Mouse (Mus musculus) spleen, postnatal 14 days (tissue): ENCODE measurements around the gene Kmt2b.

Source experiments
- DNase-seq, 2 experiments: peaks; one replicate each; pipeline ENCODE4 v3.0.0; 2021 to 2022; ENCODE audit warnings: low spot score in 2 of 2

The Kmt2b gene

GRCm38 (mm10) chr7:30588676-30589434, at the start of gene Kmt2b:
Gene Kmt2b, minus strand, starts transcription at chr7:30588726.
- DNase-seq: peak; percentile 90 to 92

GRCm38 (mm10) chr7:30636395-30636794, 47.9 kb upstream of the Kmt2b start:
- DNase-seq: no peak

- DNase-seq: no peak
Observed at GRCm38 (mm10) chr7:30635752-30636151, 47.2 kb upstream of the Kmt2b start, which contains the start of gene Etv2. Gene Etv2, minus strand, starts transcription at chr7:30635852.

- DNase-seq: peak; percentile 18 to 64
Observed at GRCm38 (mm10) chr7:30634621-30635020, 46.1 kb upstream of the Kmt2b start.

GRCm38 (mm10) chr7:30633762-30634412, 45.4 kb upstream of the Kmt2b start:
- DNase-seq: no peak

GRCm38 (mm10) chr7:30629013-30629412, 40.5 kb upstream of the Kmt2b start:
- no peak for DNase-seq

GRCm38 (mm10) chr7:30626647-30627046, 38.1 kb upstream of the Kmt2b start:
- no peak for DNase-seq

- DNase-seq: peak; percentile 69 to 77
Observed at GRCm38 (mm10) chr7:30625530-30626384, 37.2 kb upstream of the Kmt2b start, which contains the start of gene Cox6b1. Gene Cox6b1, minus strand, starts transcription at chr7:30626151.

- peak in 1 of 2 experiments; percentile 35 for DNase-seq
Observed at GRCm38 (mm10) chr7:30619202-30619601, 30.7 kb upstream of the Kmt2b start.

GRCm38 (mm10) chr7:30618658-30619057, 30.1 kb upstream of the Kmt2b start:
- DNase-seq: no peak

GRCm38 (mm10) chr7:30615049-30615760, 26.7 kb upstream of the Kmt2b start:
- no peak for DNase-seq

- no peak for DNase-seq
Observed at GRCm38 (mm10) chr7:30614454-30614853, 25.9 kb upstream of the Kmt2b start.

- peak in 1 of 2 experiments; percentile 67 for DNase-seq
Observed at GRCm38 (mm10) chr7:30613529-30614112, 25.1 kb upstream of the Kmt2b start.

- no peak for DNase-seq
Observed at GRCm38 (mm10) chr7:30612654-30613402, 24.3 kb upstream of the Kmt2b start, which contains the start of gene Upk1a. Gene Upk1a, minus strand, starts transcription at chr7:30612847.

- no peak for DNase-seq
Observed at GRCm38 (mm10) chr7:30610043-30610442, 21.5 kb upstream of the Kmt2b start.

GRCm38 (mm10) chr7:30608476-30608875, 19.9 kb upstream of the Kmt2b start:
- DNase-seq: no peak

- peak; percentile 32 to 65 for DNase-seq
Observed at GRCm38 (mm10) chr7:30607706-30608309, 19.3 kb upstream of the Kmt2b start.

GRCm38 (mm10) chr7:30604944-30605343, 16.4 kb upstream of the Kmt2b start:
- DNase-seq: no peak

- no peak for DNase-seq
Observed at GRCm38 (mm10) chr7:30604424-30604823, 15.9 kb upstream of the Kmt2b start.

GRCm38 (mm10) chr7:30602583-30602982, 14.1 kb upstream of the Kmt2b start:
- DNase-seq: no peak
